Mouse (Mus musculus) stomach, embryonic 14.5 days (tissue): Measurements from ENCODE around the gene Rasip1. TPM values are rescaled to one million over a fixed set of nuclear protein-coding genes. Genes with fewer than 3 reads are reported as not detected.

Experiments
- ATAC-seq: fragments of 200-750 bp; cut with Nextera tagmentation; 2 replicates; pipeline ENCODE4 v1.8.0; 2017; ENCODE audit warnings: low read depth, moderate TSS enrichment; ENCODE audit not compliant: insufficient number of reproducible peaks, insufficient read depth, low FRiP score
- H3K27ac ChIP-seq: fragments of 300-500 bp; sonication (generic); 2 replicates; pipeline ENCODE4 v1.5.1; 2014; ENCODE audit warnings: mild to moderate bottlenecking, low read length, moderate library complexity, mixed read lengths
- H3K27me3 ChIP-seq: fragments of 300-500 bp; sonication (generic); 2 replicates; pipeline ENCODE4 v1.6.1; 2014; ENCODE audit warnings: low read length, control low read depth, mixed read lengths; ENCODE audit not compliant: control insufficient read depth, insufficient read depth
- H3K36me3 ChIP-seq: fragments of 300-500 bp; sonication (generic); 2 replicates; pipeline ENCODE4 v1.6.1; 2014; ENCODE audit warnings: mild to moderate bottlenecking, control low read depth, low read length, moderate library complexity, mixed read lengths; ENCODE audit not compliant: control insufficient read depth, insufficient read depth
- H3K4me1 ChIP-seq: fragments of 300-500 bp; sonication (generic); 2 replicates; pipeline ENCODE4 v1.6.1; 2014; ENCODE audit warnings: low read length, control low read depth, mixed read lengths; ENCODE audit not compliant: control insufficient read depth, insufficient read depth
- H3K4me2 ChIP-seq: fragments of 300-500 bp; sonication (generic); replicated peaks from 2 replicates; pipeline ENCODE4 v1.6.1; 2014; ENCODE audit warnings: low read depth, low read length, control low read depth
- H3K4me3 ChIP-seq: fragments of 300-500 bp; sonication (generic); 2 replicates; pipeline ENCODE4 v1.5.1; 2014; ENCODE audit warnings: low read depth, low read length, control low read depth
- H3K9ac ChIP-seq: fragments of 300-500 bp; sonication (generic); replicated peaks from 2 replicates; pipeline ENCODE4 v1.6.1; 2014; ENCODE audit warnings: low read depth, mild to moderate bottlenecking, control low read depth, low read length, moderate library complexity, mixed read lengths
- H3K9me3 ChIP-seq: fragments of 300-500 bp; sonication (generic); 2 replicates; pipeline ENCODE4 v1.6.1; 2016; ENCODE audit warnings: low read depth, low read length, control low read depth; ENCODE audit not compliant: control insufficient read depth
- WGBS: fragments of 180-500 bp; shearing (Covaris S2); extraction: QIAGEN DNeasy Blood & Tissue Kit; methylation state at CpG from one replicate; pipeline ENCODE4 v1.1.7; 2014; 5-methylcytosine and 5-hydroxymethylcytosine counted together
- polyA plus RNA-seq: library from polyadenylated mRNA; unstranded; fragments of >200 nt; fragmentation: Nextera tagmentation; extraction: Ambion mirVana; gene quantifications from 2 replicates; pipeline ENCODE4 v1.2.1, GENCODE M21; 2014

Gene Rasip1
- polyA plus RNA-seq, 1 experiment from 2014 or later = 6.2 TPM

DNA sequence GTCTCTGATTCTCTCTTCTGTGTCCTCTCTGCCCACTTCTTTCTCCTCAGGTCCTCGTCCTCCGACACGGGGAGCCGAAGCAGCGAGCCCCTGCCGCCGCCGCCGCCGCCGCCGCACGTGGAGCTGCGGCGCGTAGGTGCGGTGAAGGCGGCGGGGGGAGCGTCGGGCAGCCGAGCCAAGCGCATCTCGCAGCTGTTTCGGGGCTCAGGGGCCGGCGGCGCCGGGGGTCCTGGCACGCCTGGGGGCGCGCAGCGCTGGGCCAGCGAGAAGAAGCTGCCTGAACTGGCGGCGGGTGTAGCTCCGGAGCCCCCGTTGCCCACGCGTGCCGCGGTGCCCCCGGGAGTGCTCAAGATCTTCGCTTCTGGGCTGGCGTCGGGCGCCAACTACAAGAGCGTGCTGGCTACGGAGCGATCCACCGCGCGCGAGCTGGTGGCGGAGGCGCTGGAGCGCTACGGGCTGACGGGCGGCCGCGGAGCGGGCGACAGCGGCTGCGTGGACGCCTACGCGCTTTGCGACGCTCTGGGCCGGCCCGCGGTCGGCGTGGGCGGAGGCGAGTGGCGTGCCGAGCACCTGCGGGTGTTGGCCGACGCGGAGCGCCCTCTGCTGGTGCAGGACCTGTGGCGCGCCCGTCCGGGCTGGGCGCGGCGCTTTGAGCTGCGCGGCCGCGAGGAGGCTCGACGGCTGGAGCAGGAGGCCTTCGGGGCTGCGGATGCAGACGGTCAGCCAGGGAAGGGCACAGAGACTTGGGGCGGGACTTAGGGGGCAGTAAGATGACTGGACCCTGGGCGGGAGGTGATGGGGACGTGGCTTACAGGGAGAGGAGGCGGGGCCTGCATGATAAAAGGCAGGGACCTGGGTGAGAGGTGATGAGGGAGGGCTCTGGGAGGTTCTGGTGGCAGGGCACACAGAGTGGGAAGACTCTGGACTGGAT, 1.3 kb downstream of the Rasip1 start:
- peak overlapping the region; percentile 72 for H3K9ac ChIP-seq
- peak overlapping the region; percentile 99 for H3K4me2 ChIP-seq
- H3K27me3 ChIP-seq = no peaks in the 10 kb centered on the region
- H3K27ac ChIP-seq = peak overlapping the region; percentile 55
- 0 out of 2 replicates have a peak, but pooled peaks cover 2% of the 10 kb centered on the region for H3K4me1 ChIP-seq
- peak; percentile 78 for ATAC-seq
- no peaks in the 10 kb centered on the region for H3K36me3 ChIP-seq
- H3K4me3 ChIP-seq = peak overlapping the region; percentile 60
- H3K9me3 ChIP-seq = no peaks in the 10 kb centered on the region
- 1% methylated on average over 105 of the region's 105 CpGs for WGBS

DNA sequence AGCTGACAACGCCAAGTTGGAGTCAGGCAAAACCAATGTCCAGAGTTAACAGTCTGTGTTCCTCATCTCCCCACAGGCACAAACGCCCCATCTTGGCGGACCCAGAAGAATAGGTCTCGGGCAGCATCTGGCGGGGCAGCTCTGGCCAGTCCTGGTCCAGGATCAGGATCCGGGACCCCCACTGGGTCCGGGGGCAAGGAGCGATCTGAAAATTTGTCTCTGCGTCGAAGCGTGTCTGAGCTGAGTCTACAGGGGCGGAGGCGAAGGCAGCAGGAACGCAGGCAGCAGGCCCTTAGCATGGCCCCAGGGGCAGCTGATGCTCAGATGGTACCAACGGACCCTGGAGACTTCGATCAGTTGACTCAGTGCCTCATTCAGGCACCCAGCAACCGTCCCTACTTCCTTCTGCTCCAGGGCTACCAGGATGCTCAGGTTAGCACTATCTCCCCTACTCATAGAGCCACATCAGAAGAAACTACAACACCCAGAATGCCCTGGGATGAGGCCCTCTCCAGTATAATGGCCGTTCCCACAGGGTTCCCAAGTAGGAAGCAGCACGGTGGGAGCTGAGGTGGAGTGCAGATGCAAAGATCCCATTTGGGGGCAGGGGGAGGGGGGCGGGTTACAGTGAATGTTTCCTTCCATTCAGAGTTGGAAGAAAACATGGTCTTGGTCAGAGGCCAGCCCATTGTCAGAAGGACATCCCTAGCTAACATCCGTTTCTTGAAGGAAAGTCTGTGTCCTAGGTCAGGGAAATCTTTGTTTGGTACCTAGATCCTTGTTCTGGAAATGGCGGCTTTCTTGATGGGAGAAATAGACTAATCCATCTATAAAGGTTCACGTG, 3.0 kb downstream of the Rasip1 start:
- H3K4me1 ChIP-seq = 0 out of 2 replicates have a peak, but pooled peaks cover 2% of the 10 kb centered on the region
- WGBS = 74% methylated on average over 23 of the region's 23 CpGs
- H3K36me3 ChIP-seq = no peaks in the 10 kb centered on the region
- H3K4me2 ChIP-seq = no peak overlapping the region
- no peak overlapping the region for H3K4me3 ChIP-seq
- ATAC-seq = no peak
- H3K27ac ChIP-seq = no peak overlapping the region
- no peaks in the 10 kb centered on the region for H3K27me3 ChIP-seq
- H3K9ac ChIP-seq = no peak overlapping the region
- no peaks in the 10 kb centered on the region for H3K9me3 ChIP-seq

DNA sequence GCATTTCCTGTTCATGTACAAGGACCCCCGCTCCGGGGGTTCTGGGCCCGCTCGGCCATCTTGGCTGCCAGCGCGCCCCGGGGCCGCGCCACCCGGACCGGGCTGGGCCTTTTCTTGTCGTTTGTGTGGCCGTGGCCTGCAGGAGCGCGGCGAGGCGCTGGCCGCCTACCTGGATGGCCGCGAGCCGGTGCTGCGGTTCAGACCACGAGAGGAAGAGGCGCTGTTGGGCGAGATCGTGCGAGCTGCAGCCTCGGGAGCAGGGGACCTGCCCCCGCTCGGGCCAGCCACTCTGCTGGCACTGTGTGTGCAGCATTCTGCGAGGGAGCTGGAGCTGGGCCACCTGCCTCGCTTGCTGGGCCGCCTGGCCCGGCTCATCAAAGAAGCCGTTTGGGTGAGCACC, 5.2 kb downstream of the Rasip1 start:
- H3K4me2 ChIP-seq = peak overlapping the region; percentile 37
- ATAC-seq = 0 out of 2 replicates have a peak, but pooled peaks have one; percentile 29
- no peaks in the 10 kb centered on the region for H3K27me3 ChIP-seq
- peak overlapping the region; percentile 10; the same call in 1 of the 2 replicates for H3K4me3 ChIP-seq
- no peaks in the 10 kb centered on the region; the same call in 1 of the 2 replicates for H3K9me3 ChIP-seq
- WGBS = 17% methylated on average over 35 of the region's 35 CpGs
- peaks cover 3% of the 10 kb centered on the region; the same call in 1 of the 2 replicates for H3K36me3 ChIP-seq
- H3K9ac ChIP-seq = 0 out of 2 replicates have a peak overlapping the region, but pooled peaks have one; percentile 21
- H3K27ac ChIP-seq = no peak overlapping the region
- H3K4me1 ChIP-seq = 0 out of 2 replicates have a peak, but pooled peaks cover 2% of the 10 kb centered on the region

DNA sequence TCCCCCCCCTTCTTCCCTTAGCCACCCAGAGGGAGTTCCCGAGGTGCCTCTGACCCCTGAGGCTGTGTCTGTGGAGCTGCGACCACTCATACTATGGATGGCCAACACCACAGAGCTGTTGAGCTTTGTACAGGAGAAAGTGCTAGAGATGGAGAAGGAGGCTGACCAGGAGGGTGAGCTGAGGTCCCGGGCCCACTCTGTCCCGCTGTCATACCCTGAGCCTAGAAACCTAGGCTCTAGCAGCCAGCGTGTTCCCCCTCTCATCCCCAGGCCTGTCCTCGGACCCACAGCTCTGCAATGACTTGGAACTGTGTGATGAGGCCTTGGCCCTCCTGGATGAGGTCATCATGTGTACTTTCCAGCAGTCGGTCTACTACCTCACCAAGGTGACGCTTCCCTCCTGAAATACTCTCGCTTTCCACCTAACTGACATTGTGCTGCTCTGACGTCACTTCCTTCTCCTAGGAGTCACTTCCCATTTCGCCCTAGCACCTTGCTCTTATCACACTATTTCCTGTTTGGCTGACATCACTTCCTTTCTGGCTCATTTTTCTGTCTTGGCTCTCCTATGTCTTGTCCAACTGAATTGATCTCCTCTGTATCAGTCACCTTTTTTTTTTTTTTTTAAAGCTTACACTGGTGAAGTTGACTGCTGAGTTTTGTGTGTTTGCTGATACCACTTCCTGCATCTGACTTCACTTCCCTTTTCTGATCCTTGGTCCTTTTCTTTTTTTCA, 7.8 kb downstream of the Rasip1 start:
- no peak overlapping the region for H3K27ac ChIP-seq
- H3K4me2 ChIP-seq = no peak overlapping the region
- no peak overlapping the region for H3K4me3 ChIP-seq
- H3K4me1 ChIP-seq = peaks cover 9% of the 10 kb centered on the region
- WGBS = 84% methylated on average over 11 of the region's 11 CpGs
- peaks cover 3% of the 10 kb centered on the region; the same call in 1 of the 2 replicates for H3K36me3 ChIP-seq
- no peaks in the 10 kb centered on the region; the same call in 1 of the 2 replicates for H3K9me3 ChIP-seq
- H3K27me3 ChIP-seq = no peaks in the 10 kb centered on the region
- ATAC-seq = no peak
- H3K9ac ChIP-seq = no peak overlapping the region

DNA sequence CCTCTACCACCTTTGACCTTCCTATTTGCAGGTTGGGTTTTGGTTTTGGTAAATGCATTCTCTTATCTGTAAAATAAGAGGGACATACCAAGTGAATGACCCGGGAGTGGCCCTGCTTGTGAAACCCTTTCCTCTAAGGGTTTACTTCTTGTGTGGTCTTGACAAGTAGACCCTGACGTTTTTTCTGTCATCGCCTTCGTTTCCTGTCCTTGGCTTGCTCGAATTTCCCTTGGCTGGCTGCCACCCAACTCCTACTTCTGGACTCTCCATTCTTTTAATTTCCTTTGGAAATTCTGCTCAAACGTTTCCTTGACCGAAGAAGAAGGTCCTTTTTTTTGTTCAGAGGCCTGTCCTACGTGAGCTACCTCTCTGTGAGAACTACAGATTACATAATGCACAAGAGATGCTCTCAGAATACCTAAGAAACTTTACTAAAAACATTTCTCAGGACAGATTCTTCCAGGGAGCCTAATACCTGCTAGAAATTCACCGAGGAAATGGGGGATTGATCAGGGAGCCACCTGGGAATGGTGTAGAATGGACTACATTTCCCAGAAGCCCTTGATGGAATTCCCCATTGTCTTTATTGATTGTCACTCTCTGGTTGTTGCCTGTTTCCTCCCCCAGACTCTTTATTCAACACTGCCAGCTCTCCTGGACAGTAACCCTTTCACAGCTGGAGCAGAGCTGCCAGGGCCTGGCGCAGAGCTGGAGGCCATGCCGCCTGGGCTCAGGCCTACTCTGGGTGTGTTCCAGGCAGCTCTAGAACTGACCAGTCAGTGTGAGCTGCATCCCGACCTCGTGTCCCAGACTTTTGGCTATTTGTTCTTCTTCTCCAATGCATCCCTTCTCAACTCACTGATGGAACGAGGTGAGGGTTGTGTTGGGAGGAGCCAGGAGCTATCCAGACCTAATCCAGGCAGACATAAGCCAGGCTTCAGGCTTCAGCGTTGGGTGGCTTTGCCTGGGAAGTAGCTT, 8.7 kb downstream of the Rasip1 start:
- 72% methylated on average over 15 of the region's 15 CpGs for WGBS
- Histone ChIP-seq H3K27ac (peak overlapping the region; percentile 7; the same call in 1 of the 2 replicates), H3K9ac (no peak overlapping the region), H3K27me3 (no peaks in the 10 kb centered on the region), H3K4me1 (peaks cover 15% of the 10 kb centered on the region), H3K36me3 (peaks cover 3% of the 10 kb centered on the region; the same call in 1 of the 2 replicates), H3K4me2 (no peak overlapping the region), H3K9me3 (no peaks in the 10 kb centered on the region; the same call in 1 of the 2 replicates), H3K4me3 (no peak overlapping the region)
- ATAC-seq = no peak

DNA sequence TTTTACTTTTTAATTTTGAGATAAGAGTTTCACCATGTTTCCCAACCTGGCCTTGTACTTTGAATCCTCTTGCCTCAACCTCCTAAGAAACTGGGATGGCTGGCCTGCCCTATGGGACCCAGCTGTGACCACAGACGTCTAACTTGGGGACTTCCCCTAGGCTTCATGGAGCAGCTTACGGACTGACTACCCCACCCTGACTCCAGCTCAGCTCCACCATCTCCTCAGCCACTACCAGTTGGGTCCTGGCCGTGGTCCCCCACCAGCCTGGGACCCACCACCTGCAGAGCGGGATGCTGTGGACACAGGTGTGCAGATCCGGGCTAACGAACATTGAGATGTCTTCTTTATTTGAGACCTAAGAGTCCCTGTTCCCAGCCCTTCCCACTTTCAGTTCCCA, 10.4 kb downstream of the Rasip1 start:
- whole genome bisulfite sequencing = 92% methylated on average over 6 of the region's 6 CpGs
- no peak overlapping the region for H3K9ac ChIP-seq
- H3K4me1 ChIP-seq = peaks cover 32% of the 10 kb centered on the region

More for the DNA sequence above, 10.4 kb downstream of the Rasip1 start:
- H3K9me3 ChIP-seq = no peaks in the 10 kb centered on the region; the same call in 1 of the 2 replicates
- peak overlapping the region; percentile 39; the same call in 1 of the 2 replicates for H3K4me2 ChIP-seq
- no peaks in the 10 kb centered on the region for H3K27me3 ChIP-seq
- H3K4me3 ChIP-seq = no peak overlapping the region
- H3K27ac ChIP-seq = no peak overlapping the region
- H3K36me3 ChIP-seq = peaks cover 3% of the 10 kb centered on the region; the same call in 1 of the 2 replicates
- no peak for ATAC-seq
